Mouse (Mus musculus) layer of hippocampus, postnatal 36 days (tissue): ENCODE measurements around the gene Akr7a5. TPM values are rescaled to one million over a fixed set of nuclear protein-coding genes. Genes with fewer than 3 reads are reported as not detected.

ENCODE experiments used
- DNase-seq, 2 experiments: peaks; one replicate each; pipeline ENCODE4 v3.0.0; 2022
- total RNA-seq, 2 experiments: library from RNA; stranded (reverse); gene quantifications; 2 replicates each; pipeline ENCODE4 v1.2.3; 2021

The Akr7a5 gene
- total RNA-seq = 10 to 100 TPM; 32.1 to 32.3 TPM

DNA sequence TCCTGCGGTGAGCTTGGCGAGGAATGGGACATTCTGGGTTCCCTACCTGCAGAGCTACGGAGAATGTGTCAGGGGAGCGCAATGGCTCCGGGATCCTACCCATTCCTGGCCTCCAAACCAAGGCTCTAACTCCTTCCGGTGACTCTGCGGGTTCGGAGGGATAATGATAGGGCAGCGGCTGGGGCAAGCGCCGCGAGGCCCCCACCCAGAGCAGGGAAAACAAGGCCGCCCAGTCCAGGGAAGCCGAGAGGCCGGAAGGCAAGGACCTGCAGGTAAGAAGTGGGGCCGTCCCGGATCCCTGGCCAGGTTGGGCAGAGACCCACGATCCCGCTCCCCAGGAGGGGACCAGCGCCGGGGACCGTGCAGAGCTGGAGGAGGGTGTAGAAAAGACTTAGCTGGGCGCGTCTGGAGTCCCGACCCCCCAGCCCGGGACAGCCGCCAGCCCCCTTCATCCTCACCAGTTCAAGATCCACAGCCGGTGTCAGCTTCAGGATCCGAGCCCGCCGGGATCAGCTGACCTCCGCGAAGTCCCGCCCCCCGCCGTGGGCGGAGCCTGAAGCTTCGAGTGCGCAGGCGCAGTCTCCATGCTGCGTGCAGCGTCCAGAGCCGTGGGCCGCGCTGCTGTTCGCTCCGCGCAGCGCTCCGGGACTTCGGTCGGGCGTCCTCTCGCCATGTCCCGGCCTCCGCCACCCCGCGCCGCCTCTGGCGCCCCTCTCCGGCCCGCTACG lies at the start of gene Akr7a5, which contains the start of gene Pqlc2:
Akr7a5 (plus strand) TSS at position 574 of the 728 bp plus-strand sequence.
Pqlc2 (minus strand) TSS at position 538 of the 728 bp plus-strand sequence.
- DNase-seq = peak; percentile 97 to 98

- no peak for DNase-seq
These were observed 47.6 kb upstream of the Akr7a5 start for GRCm38 (mm10) chr4:139262981-139263380.

- DNase-seq = no peak
These were observed 44.6 kb upstream of the Akr7a5 start for GRCm38 (mm10) chr4:139265783-139266499.

DNA sequence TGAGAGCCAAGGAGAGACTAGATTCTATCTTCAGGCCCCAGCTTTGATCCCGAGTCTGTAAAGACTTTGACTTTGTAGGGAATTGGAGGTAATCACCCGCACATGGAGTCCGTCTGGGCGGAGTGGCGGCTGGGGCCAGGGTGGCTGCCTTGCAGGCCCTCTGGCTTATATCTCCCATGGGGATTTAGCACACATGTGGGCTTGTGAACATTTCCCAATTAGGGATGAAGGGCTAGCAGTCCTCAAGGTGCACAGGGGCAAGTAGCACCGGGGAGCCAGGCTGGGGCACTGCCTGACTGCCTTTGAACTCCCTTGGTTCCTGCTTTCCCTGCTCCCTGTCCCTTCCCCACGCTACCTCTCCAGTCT lies 44.1 kb upstream of the Akr7a5 start:
- no peak for DNase-seq

- no peak for DNase-seq
These were observed 43.2 kb upstream of the Akr7a5 start for GRCm38 (mm10) chr4:139267335-139267734.

- no peak for DNase-seq
These were observed 42.3 kb upstream of the Akr7a5 start for GRCm38 (mm10) chr4:139268242-139268641.

DNA sequence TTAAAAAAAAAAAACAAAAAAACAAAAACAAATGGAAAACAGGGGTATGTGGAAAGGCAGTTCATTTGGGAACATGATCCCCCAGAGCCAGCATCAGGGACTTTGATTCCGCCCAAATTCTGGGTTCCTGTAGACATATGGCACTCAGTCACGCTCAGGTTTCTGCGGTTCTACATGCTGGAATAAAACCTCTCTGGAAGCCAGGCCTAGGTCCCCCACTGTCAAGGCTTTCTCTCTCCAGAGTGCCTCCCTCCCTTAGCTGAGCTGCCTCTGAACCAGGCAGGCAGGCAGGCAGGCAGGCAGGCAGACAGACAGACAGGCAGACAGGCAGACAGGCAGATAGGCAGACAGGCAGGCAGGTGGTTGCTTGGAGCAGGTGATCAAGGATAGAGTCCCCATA lies 40.4 kb upstream of the Akr7a5 start:
- no peak for DNase-seq

- no peak for DNase-seq
These were observed 39.0 kb upstream of the Akr7a5 start for GRCm38 (mm10) chr4:139271562-139271961.

DNA sequence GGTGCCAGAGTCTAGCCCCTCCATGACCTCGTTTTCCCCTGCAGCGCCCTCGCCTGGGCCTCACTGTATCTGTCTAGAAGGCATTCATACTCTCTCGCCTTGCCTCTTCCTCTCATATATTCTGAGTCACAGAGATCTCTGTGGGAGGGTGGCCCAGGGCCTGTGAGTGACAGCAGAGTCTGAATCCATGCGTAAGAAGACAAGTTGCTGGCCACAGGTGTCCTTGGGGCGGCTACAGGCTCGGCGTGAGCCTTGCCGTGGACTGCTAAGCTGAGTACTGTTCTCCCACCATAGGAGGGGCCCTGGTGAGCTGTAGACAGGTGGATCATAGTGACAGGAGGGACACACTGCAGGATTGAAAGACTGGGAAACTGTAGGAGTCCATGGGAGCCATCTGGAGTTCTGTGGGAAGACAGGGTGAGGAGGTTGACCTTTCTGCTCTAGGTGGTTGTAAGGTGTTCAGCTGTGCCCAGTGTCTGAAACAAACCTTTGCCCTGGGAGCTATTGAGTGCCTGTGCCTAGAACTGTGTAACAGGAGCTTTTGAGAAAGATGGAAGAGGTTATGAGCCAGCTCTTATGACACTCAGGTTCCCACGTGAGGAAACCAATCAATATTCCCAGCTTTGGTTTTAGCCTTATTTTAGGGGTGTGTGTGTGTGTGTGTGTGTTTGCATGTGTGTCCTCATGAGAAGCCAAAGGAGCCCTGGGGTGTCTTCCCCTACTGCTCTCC lies 37.4 kb upstream of the Akr7a5 start:
- DNase-seq = no peak

DNA sequence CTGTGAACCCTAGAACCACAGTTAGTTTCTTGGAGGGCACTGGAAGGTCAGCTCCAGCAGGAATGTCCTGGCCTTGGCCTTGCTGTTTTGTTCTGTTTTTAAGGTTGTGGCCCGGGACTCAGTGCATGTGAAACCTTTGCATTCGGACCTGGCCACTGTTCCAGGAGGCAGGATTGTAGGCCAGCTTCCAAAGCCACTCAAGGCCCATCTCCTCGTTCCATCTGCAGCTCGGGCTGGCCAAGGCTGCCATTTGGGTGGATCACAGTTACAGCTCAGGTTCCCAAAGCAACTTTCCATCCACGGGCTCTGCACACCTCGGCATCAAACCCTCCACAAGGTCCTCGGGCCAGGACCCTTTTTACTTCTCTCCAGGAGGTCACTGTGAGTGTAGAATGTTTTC lies 36.0 kb upstream of the Akr7a5 start:
- DNase-seq = no peak

DNA sequence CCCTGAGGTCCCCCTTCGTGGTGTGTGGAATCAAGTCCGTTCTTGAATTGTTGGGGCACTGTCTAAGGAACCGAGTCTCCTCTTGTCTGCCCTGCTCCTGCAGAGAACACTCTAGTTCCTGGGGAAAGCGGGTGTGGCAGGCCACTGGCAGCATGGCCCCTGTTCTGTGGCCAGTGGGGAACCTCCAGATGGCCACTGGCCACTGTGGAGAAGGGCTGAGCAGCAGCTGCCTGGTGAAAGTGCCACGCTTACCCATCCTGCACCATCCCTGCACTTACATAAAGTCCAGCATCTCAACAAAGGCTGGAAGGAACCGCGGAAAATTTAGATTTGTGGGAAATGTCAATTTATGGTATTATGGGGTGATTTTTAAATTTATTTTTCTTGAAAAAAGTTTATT lies 34.1 kb upstream of the Akr7a5 start:
- DNase-seq = no peak

- DNase-seq = no peak
These were observed 30.0 kb upstream of the Akr7a5 start for GRCm38 (mm10) chr4:139280530-139280929.

DNA sequence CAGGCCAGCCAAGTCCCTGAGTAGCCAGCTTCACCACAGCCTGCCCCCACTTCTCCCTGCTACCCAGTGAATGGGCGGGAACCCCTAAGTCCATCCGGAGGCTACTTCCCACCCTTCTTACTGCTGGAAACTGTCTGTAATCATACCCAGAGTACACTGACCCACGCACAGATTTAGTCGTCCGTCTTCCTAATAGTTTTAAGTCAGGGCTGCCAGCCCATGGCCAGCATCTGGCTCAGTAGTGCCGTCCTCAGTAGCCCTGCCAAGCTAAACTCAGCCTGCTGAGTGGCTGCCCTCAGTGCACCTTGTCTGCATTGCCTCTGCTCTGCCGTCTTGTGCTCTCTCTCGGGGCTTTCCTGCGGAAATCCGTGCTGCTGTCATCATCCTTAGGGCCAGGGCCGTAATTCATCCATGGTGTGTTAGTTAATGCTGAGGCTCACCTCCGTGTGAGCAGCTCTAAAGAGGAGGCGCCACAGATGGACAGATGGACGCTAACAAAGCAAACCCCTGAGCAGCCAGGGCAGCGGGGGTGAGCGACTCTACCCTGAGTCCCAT lies 28.7 kb upstream of the Akr7a5 start:
- no peak for DNase-seq

GRCm38 (mm10) chr4:139282955-139283417 lies 27.6 kb upstream of the Akr7a5 start:
- DNase-seq = no peak

GRCm38 (mm10) chr4:139284877-139285276 lies 25.7 kb upstream of the Akr7a5 start:
- no peak for DNase-seq

DNA sequence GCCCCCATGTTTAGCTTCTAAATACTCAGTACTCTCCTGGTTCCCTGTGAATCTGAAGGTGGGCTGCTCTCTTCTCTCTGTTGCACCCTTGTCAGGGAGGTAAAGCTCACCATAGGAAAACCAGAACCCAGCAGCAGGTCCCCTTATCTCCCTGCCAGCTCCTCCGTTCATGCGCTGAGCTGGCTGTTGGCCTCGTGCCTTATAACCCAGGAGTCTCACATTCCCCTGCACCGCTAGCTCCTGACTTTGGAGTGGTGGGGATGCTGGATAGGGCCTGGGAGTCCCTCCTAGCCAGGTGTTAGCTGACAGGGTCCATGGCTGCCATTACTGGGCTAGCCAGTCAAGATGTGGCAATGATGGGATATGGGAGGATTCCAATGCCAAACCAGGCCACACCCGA lies 24.3 kb upstream of the Akr7a5 start:
- no peak for DNase-seq

DNA sequence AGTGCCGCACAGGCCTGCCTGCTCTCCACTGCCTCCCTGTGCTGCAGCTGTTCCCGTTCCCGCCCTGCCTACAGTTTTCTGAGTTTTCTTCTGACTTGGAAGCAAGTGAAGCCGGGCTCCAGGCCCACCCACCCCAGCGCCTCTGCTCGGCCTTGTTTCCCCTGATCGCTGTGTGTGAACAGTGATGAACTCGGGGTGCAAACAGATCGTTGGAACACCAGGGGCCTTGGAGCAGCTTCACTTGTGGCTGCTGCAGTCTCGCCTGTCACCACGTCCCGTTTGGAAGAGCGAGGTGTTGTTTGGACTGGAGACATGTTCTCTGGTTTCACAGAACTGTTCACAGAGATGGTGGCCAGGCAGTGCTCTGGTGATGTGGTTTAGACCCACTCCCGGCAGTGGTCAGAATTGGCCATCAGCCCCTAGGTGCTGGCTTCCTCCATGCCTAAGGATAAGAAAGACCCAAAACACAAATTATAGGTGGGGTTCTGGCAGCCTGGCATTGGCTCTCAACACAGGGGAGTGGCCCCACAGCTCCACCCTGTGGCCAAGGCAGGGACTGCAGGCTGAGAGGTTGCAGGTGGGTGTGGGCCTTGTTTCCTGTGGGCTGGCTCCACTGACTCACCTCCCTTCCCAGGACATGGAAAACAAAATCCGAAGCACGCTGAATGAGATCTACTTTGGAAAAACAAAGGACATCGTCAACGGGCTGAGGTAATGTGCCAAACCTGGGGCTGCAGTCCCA lies 23.3 kb upstream of the Akr7a5 start:
- DNase-seq = peak; percentile 78 to 85

- peak; percentile 46 to 59 for DNase-seq
These were observed 21.5 kb upstream of the Akr7a5 start for GRCm38 (mm10) chr4:139289017-139289416.

DNA sequence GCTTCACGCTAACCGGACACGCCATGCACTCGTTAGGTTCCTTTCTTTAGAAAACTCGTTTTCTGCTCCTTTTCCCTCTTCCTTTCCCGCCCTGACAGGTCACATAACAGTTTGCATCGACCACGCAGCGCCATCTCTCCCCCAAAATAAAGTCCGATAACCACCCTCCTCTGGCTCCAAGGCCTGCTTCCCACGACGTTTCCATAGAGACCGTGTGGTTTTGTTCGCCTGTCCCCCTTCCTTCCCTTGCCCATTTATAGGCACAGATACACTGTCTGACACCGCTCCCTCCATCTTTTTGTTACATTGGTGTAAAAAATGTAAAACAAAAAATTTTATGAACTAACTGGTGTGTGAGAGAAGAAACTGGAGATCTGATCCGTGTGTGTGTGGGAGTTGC lies 19.4 kb upstream of the Akr7a5 start:
- no peak for DNase-seq

DNA sequence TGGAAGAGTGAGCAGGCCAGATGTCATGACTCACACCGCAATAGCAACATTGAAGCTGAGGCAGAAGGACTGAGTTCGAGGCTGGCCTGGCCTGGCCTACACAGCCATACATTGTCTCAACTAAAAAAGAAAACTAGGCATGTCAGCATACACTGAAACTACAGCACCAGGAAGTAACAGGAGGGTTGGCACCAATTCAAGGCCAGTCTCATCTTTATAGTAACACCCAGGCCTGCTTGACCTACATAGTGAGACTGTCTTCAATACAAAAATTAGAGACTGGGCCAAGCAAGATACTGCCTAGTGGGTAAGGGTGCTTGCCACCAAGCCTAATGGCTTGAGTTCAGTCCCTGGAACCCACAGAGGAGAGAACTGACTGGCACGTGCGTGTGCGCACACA lies 18.5 kb upstream of the Akr7a5 start:
- DNase-seq = no peak

- no peak for DNase-seq
These were observed 13.0 kb upstream of the Akr7a5 start for GRCm38 (mm10) chr4:139297566-139297965.
